Mouse (Mus musculus) olfactory bulb, adult 2 months (tissue): Measurements from ENCODE around the gene Nosip. TPM values are rescaled to one million over a fixed set of nuclear protein-coding genes. Genes with fewer than 3 reads are reported as not detected.
A peak's percentile ranks its signal among the peaks of the same experiment; 100 is the strongest.

ENCODE experiments used
- H3K27ac ChIP-seq: fragments of 200-500 bp; 2 replicates; pipeline ENCODE4 v1.5.1; 2012; ENCODE audit warnings: low read depth, low read length; ENCODE audit not compliant: insufficient read depth
- H3K4me1 ChIP-seq: fragments of 200-500 bp; 2 replicates; pipeline ENCODE4 v1.6.1; 2012; ENCODE audit warnings: low read length; ENCODE audit not compliant: control insufficient read depth, insufficient read depth
- H3K4me3 ChIP-seq: fragments of 200-500 bp; 2 replicates; pipeline ENCODE4 v1.5.1; 2012; ENCODE audit warnings: mild to moderate bottlenecking, low read depth, low read length, moderate library complexity; ENCODE audit not compliant: insufficient read depth
- CTCF ChIP-seq: fragments of 200-500 bp; IDR thresholded peaks from 2 replicates; pipeline ENCODE4 v1.5.1; 2012; ENCODE audit warnings: low read depth, mild to moderate bottlenecking, low read length, moderate library complexity; ENCODE audit not compliant: insufficient read depth
- POLR2A ChIP-seq: fragments of 200-500 bp; IDR thresholded peaks from 2 replicates; pipeline ENCODE4 v1.6.1; 2012; ENCODE audit warnings: mild to moderate bottlenecking, low read depth, low read length, moderate library complexity; ENCODE audit not compliant: insufficient read depth
- WGBS: fragments of 180-500 bp; shearing (Covaris S2); methylation state at CpG from one replicate; pipeline ENCODE4 v1.1.7; 2018; 5-methylcytosine and 5-hydroxymethylcytosine counted together
- polyA plus RNA-seq: library from polyadenylated mRNA; stranded (reverse); fragments of >200 nt; gene quantifications from 2 replicates; pipeline ENCODE4 v1.2.4, GENCODE M21; 2012; ENCODE audit warnings: low replicate concordance; ENCODE audit not compliant: missing spikeins, insufficient read depth, insufficient read length

The Nosip gene
- polyA plus RNA-seq, 1 experiment: not detected

- WGBS: 83% methylated on average over 2 of the region's 2 CpGs
- H3K27ac ChIP-seq: no peak overlapping the region
- H3K4me1 ChIP-seq: peaks cover 10% of the 10 kb centered on the region; the same call in 1 of the 2 replicates
- no peak overlapping the region for H3K4me3 ChIP-seq
- TF ChIP-seq CTCF (no peak), POLR2A (no peak)
These were observed 15.6 kb downstream of the Nosip start for GRCm38 (mm10) chr7:45077829-45078228.

- 47% methylated on average over 9 of the region's 9 CpGs for WGBS
- no peak overlapping the region for H3K4me3 ChIP-seq
- H3K4me1 ChIP-seq: peaks cover 10% of the 10 kb centered on the region; the same call in 1 of the 2 replicates
- no peak for TF ChIP-seq POLR2A
- peak; percentile 42; the same call in 1 of the 2 replicates for TF ChIP-seq CTCF
- no peak overlapping the region for H3K27ac ChIP-seq
These were observed 16.3 kb downstream of the Nosip start for GRCm38 (mm10) chr7:45078513-45078912.

DNA sequence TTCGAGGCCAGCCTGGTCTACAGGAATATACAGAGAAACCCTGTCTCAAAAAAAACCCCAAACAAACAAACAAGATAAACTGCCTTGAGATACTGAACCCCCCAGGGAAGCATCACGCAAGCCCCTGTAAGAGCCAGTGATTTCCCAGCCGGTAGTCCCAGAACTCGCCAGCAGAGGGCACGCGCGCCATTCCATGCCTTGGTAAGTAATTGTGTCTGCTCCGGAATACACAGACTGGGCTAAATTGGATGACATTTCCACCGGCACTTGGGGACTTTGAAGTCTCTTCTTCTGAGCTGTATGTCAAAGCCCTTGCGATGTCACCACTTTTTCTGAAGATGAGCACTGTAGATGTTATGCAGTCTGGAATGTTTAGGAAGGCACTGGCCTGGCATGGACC lies 17.6 kb downstream of the Nosip start:
- Histone ChIP-seq H3K4me3 (no peak overlapping the region), H3K27ac (no peak overlapping the region), H3K4me1 (peaks cover 10% of the 10 kb centered on the region; the same call in 1 of the 2 replicates)
- 1% methylated on average over 10 of the region's 10 CpGs for WGBS
- TF ChIP-seq POLR2A (no peak), CTCF (peak; percentile 89)

GRCm38 (mm10) chr7:45081016-45081415 lies 18.8 kb downstream of the Nosip start:
- no peak overlapping the region for H3K27ac ChIP-seq
- no peak overlapping the region for H3K4me3 ChIP-seq
- WGBS: 58% methylated on average over 5 of the region's 5 CpGs
- H3K4me1 ChIP-seq: peaks cover 7% of the 10 kb centered on the region; the same call in 1 of the 2 replicates
- TF ChIP-seq POLR2A: no peak
- TF ChIP-seq CTCF: no peak

DNA sequence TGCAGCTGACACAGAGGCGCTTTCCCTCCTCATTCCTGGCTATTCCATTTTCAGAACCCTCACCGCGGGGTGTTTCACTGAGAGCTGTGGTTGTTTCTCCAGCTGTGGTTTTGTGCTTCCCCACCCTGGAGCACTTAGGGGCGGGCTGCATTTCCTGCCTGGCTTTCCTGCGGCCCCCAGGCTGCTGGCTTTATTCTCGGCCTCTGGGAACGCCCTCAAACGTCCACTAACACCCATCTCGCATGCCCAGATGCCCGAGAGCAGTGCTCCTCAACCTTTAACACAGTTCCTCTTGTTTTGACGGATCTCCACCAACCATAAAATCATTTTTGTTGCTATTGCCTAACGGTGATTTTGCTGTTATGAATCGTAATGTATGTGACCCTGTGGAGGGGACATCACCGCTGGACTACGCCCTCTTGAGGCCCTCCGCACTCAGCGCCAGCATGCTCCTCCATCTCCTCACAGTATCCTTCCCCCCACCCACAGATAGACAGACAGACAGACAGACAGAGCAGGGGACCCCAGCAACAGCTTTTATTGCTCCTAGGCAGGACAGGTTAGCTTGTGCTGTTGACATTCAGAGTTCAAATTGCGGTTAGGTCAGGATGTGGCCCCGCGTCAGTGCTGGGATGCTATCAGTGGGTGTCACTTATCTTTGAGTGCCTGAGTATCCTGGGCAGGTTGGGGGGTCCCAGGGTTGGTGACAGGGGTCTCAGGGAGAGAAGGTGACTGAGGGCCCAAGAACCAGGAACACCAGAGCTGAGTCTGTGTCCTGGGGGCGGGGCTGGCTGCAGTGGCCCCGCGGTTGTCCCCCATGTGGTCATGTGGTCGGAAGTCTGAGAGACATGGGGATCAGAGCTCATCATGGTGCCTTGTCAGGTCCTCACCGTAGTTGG lies 20.4 kb downstream of the Nosip start:
- WGBS: 58% methylated on average over 25 of the region's 25 CpGs
- TF ChIP-seq CTCF (no peak), POLR2A (no peak)
- peaks cover 7% of the 10 kb centered on the region; the same call in 1 of the 2 replicates for H3K4me1 ChIP-seq
- H3K27ac ChIP-seq: peak overlapping the region; percentile 13
- no peak overlapping the region for H3K4me3 ChIP-seq

DNA sequence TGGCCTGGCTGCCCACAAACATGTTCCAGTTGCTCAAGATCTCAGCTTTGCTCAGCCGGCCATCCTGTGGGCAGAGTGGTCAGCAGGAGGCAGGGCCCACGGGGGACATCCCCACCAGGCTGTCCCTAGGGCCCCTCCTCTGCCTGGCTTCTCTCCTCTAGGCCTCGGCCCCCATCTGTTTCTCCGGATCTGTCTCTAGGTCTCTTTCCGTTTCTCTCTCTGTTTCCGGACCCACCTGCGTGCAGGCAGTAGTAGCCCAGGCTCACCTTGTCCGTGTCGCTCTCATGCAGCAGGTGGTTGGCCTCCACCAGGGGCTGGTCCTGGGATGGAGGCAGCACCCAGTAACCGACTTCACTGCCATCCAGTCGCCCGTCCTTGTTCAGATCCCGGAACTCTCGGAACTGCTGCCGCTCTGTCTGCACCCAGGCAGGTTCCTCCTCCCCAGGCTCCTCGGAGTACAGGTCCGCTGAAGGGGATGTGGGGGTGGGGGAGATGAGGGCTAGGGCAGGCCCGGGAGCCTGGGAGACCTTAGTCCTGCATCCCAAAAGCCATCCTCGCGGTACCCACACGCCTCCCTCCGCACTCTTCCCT lies 21.2 kb downstream of the Nosip start:
- 88% methylated on average over 22 of the region's 22 CpGs for WGBS

GRCm38 (mm10) chr7:45086084-45086483 lies 23.9 kb downstream of the Nosip start:
- TF ChIP-seq POLR2A: no peak
- TF ChIP-seq CTCF: no peak
- 77% methylated on average over 4 of the region's 4 CpGs for WGBS
- H3K4me1 ChIP-seq: peaks cover 8% of the 10 kb centered on the region; the same call in 1 of the 2 replicates
- H3K27ac ChIP-seq: no peak overlapping the region
- H3K4me3 ChIP-seq: no peak overlapping the region

More for the DNA sequence above, 21.2 kb downstream of the Nosip start:
- TF ChIP-seq CTCF: no peak
- Histone ChIP-seq H3K4me1 (peaks cover 7% of the 10 kb centered on the region; the same call in 1 of the 2 replicates), H3K4me3 (no peak overlapping the region), H3K27ac (peak overlapping the region; percentile 13)

GRCm38 (mm10) chr7:45088597-45088996 lies 26.4 kb downstream of the Nosip start:
- Histone ChIP-seq H3K27ac (no peak overlapping the region), H3K4me1 (peaks cover 14% of the 10 kb centered on the region), H3K4me3 (no peak overlapping the region)
- no peak for TF ChIP-seq CTCF
- no peak for TF ChIP-seq POLR2A
- 96% methylated on average over 17 of the region's 17 CpGs for WGBS
